Mouse (Mus musculus) heart, adult 2 months (tissue): ENCODE measurements around the gene Coq5.

Experiments used
- CTCF ChIP-seq: fragments of 200-600 bp; IDR thresholded peaks from 2 replicates; pipeline ENCODE4 v1.8.1; 2022; ENCODE audit warnings: antibody characterized with exemption, mild to moderate bottlenecking, moderate library complexity
- EP300 ChIP-seq: fragments of 200-500 bp; IDR thresholded peaks from 2 replicates; pipeline ENCODE4 v1.6.1; 2011; ENCODE audit warnings: low read depth, low read length, control low read depth; ENCODE audit not compliant: insufficient read depth
- POLR2A ChIP-seq: fragments of 200-500 bp; IDR thresholded peaks from 2 replicates; pipeline ENCODE4 v1.6.1; 2011; ENCODE audit warnings: mild to moderate bottlenecking, low read depth, low read length, control low read depth; ENCODE audit not compliant: insufficient read depth

- TF ChIP-seq CTCF (no peak), POLR2A (no peak), EP300 (no peak)
Observed at GRCm38 (mm10) chr5:115273549-115274135, 5.8 kb upstream of the Coq5 start.
